Mouse (Mus musculus): ENCODE results near the gene Smyd3.
A peak's percentile ranks its signal among the peaks of the same experiment; 100 is the strongest.
"Not testable (repeated sequence)": the region's sequence is repeated elsewhere in the genome, so short reads cannot be mapped to it uniquely, and the experiment has no call there.

Gene Smyd3

GRCm38 (mm10) chr1:179371191-179371590, 146.7 kb downstream of the Smyd3 start:
- no peak for DNase-seq

GRCm38 (mm10) chr1:179368426-179369010, 149.3 kb downstream of the Smyd3 start:
- no peak for DNase-seq

- DNase-seq: no peak
These were observed 156.1 kb downstream of the Smyd3 start for GRCm38 (mm10) chr1:179361481-179362466.

- no peak for DNase-seq
These were observed 160.7 kb downstream of the Smyd3 start for GRCm38 (mm10) chr1:179357111-179357510.

GRCm38 (mm10) chr1:179354250-179354649, 163.6 kb downstream of the Smyd3 start:
- DNase-seq: no peak

GRCm38 (mm10) chr1:179345318-179345925, 172.4 kb downstream of the Smyd3 start:
- no peak for DNase-seq

- no peak for DNase-seq
These were observed 174.4 kb downstream of the Smyd3 start for GRCm38 (mm10) chr1:179343426-179343825.

- DNase-seq: no peak
These were observed 176.3 kb downstream of the Smyd3 start for GRCm38 (mm10) chr1:179341589-179341988.

GRCm38 (mm10) chr1:179339066-179339465, 178.8 kb downstream of the Smyd3 start:
- no peak for DNase-seq

- no peak for DNase-seq
These were observed 180.3 kb downstream of the Smyd3 start for GRCm38 (mm10) chr1:179337529-179337928.

GRCm38 (mm10) chr1:179326965-179327308, 190.9 kb downstream of the Smyd3 start:
- no peak for DNase-seq

- no peak for DNase-seq
These were observed 191.4 kb downstream of the Smyd3 start for GRCm38 (mm10) chr1:179326262-179326964.

GRCm38 (mm10) chr1:179324271-179324670, 193.6 kb downstream of the Smyd3 start:
- no peak for DNase-seq

GRCm38 (mm10) chr1:179313618-179314017, 204.2 kb downstream of the Smyd3 start:
- DNase-seq: no peak

GRCm38 (mm10) chr1:179309487-179309886, 208.4 kb downstream of the Smyd3 start:
- no peak for DNase-seq

GRCm38 (mm10) chr1:179302446-179303230, 215.2 kb downstream of the Smyd3 start:
- DNase-seq: peak; percentile 26

GRCm38 (mm10) chr1:179295626-179296025, 222.2 kb downstream of the Smyd3 start:
- DNase-seq: no peak

GRCm38 (mm10) chr1:179293772-179294353, 224.0 kb downstream of the Smyd3 start:
- no peak for DNase-seq

GRCm38 (mm10) chr1:179290181-179290580, 227.7 kb downstream of the Smyd3 start:
- DNase-seq: not testable (repeated sequence)

GRCm38 (mm10) chr1:179289744-179290143, 228.1 kb downstream of the Smyd3 start:
- DNase-seq: no peak

- no peak for DNase-seq
These were observed 231.1 kb downstream of the Smyd3 start for GRCm38 (mm10) chr1:179286748-179287147.

GRCm38 (mm10) chr1:179282821-179283220, 235.0 kb downstream of the Smyd3 start:
- DNase-seq: no peak
